Mouse (Mus musculus) midbrain, postnatal 0 days (tissue): ENCODE data around the gene Slc4a1ap. TPM values are rescaled to one million over a fixed set of nuclear protein-coding genes. Genes with fewer than 3 reads are reported as not detected.
A peak's percentile ranks its signal among the peaks of the same experiment; 100 is the strongest.

Experiments used
- ATAC-seq: fragments of 200-750 bp; cut with Nextera tagmentation; 2 replicates; pipeline ENCODE4 v1.8.0; 2017; ENCODE audit warnings: moderate number of reproducible peaks, mild to moderate bottlenecking, moderate TSS enrichment, moderate library complexity; ENCODE audit not compliant: low FRiP score
- DNase-seq: peaks from one replicate; pipeline ENCODE4 v3.0.0-alpha.2; 2015; ENCODE audit warnings: low spot score
- H3K27ac ChIP-seq: fragments of 300-500 bp; sonication (generic); 2 replicates; pipeline ENCODE4 v1.5.1; 2014; ENCODE audit warnings: low read depth, mild to moderate bottlenecking, low read length, mixed read lengths
- H3K27me3 ChIP-seq: fragments of 300-500 bp; sonication (generic); 2 replicates; pipeline ENCODE4 v1.6.1; 2014; ENCODE audit warnings: low read length, control low read depth, mixed read lengths; ENCODE audit not compliant: insufficient read depth
- H3K36me3 ChIP-seq: fragments of 300-500 bp; sonication (generic); 2 replicates; pipeline ENCODE4 v1.6.1; 2014; ENCODE audit warnings: low read length, control low read depth, mixed read lengths; ENCODE audit not compliant: insufficient read depth
- H3K4me1 ChIP-seq: fragments of 300-500 bp; sonication (generic); 2 replicates; pipeline ENCODE4 v1.6.1; 2014; ENCODE audit warnings: mild to moderate bottlenecking, control low read depth, antibody characterized with exemption, low read length, mixed read lengths; ENCODE audit not compliant: insufficient read depth
- H3K4me2 ChIP-seq: fragments of 300-500 bp; sonication (generic); 2 replicates; pipeline ENCODE4 v1.6.1; 2014; ENCODE audit warnings: low read depth, mild to moderate bottlenecking, low read length, mixed read lengths; ENCODE audit not compliant: poor library complexity, severe bottlenecking
- H3K4me3 ChIP-seq: fragments of 300-500 bp; sonication (generic); 2 replicates; pipeline ENCODE4 v1.5.1; 2014; ENCODE audit warnings: low read depth, mild to moderate bottlenecking, low read length, moderate library complexity
- H3K9ac ChIP-seq: fragments of 300-500 bp; sonication (generic); replicated peaks from 2 replicates; pipeline ENCODE4 v1.6.1; 2014; ENCODE audit warnings: mild to moderate bottlenecking, low read length, moderate library complexity, mixed read lengths; ENCODE audit not compliant: poor library complexity, severe bottlenecking
- H3K9me3 ChIP-seq: fragments of 300-500 bp; sonication (generic); 2 replicates; pipeline ENCODE4 v1.6.1; 2016; ENCODE audit warnings: low read length, control low read depth
- CTCF ChIP-seq: IDR thresholded peaks from 2 replicates; pipeline ENCODE4 v1.5.1; 2016; ENCODE audit warnings: antibody characterized with exemption, mild to moderate bottlenecking
- WGBS: fragments of 180-500 bp; shearing (Covaris S2); extraction: QIAGEN DNeasy Blood & Tissue Kit; methylation state at CpG from one replicate; pipeline ENCODE4 v1.1.7; 2014; 5-methylcytosine and 5-hydroxymethylcytosine counted together
- polyA plus RNA-seq: library from polyadenylated mRNA; unstranded; fragments of >200 nt; fragmentation: Nextera tagmentation; extraction: Ambion mirVana; gene quantifications from 2 replicates; pipeline ENCODE4 v1.2.1, GENCODE M21; 2015
- total RNA-seq: library from RNA; depleted of rRNA; stranded (reverse); fragments of >200 nt; gene quantifications from 2 replicates; pipeline ENCODE4 v1.2.3, GENCODE M21; 2014

The Slc4a1ap gene
- total and polyA plus RNA-seq, 2 experiments from 2014 or later: 30.1 to 39.6 TPM

DNA sequence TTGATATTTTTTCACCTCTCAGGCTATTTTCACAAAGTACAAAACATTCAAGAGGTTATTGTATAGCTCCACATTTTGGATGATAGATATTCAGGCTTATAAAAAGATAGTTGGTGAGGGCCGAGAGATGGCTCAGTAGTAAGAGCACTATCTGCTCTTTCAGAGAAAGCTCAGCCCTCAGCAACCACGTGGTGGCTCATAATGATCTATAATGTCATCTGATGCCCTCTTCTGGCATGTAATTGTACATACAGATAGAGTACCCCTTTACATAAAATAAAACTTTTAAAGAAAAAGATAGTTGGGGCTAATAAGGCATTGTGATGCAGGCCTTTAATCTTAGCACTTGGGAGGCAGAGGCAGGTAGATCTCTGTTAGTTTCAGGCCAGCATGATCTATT is 1.8 kb downstream of the Slc4a1ap start:
- Histone ChIP-seq H3K9ac (no peak overlapping the region), H3K9me3 (no peaks in the 10 kb centered on the region), H3K36me3 (peaks cover 24% of the 10 kb centered on the region), H3K4me3 (no peak overlapping the region), H3K4me2 (no peak overlapping the region), H3K27me3 (no peaks in the 10 kb centered on the region), H3K4me1 (peaks cover 9% of the 10 kb centered on the region), H3K27ac (no peak overlapping the region)
- ATAC-seq: no peak
- no peak for DNase-seq
- 61% methylated on average over 2 of the region's 2 CpGs for WGBS
- no peak for TF ChIP-seq CTCF

DNA sequence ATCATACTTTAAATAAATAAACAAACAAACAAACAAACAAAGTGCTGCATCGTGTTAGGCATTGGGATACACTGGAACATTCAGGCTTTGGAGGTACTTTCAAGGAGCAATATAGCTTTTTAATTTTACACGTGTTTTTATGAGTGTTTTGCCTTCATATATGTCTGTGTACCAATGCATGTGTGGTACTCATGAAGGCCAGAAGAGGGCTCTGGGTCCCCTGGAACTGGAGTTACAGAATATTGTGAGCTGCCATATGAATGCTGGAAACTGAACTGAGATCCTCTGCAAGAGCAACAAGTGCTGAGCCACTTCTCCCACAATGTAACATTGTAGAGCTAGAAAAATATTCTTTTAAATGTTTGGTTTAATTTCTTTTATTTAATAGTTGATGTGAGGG is 8.4 kb downstream of the Slc4a1ap start:
- 96% methylated on average over 2 of the region's 2 CpGs for WGBS
- no peak overlapping the region for H3K9ac ChIP-seq
- no peak overlapping the region for H3K27ac ChIP-seq
- H3K36me3 ChIP-seq: peaks cover 44% of the 10 kb centered on the region
- H3K9me3 ChIP-seq: no peaks in the 10 kb centered on the region
- no peak for DNase-seq
- H3K4me3 ChIP-seq: no peak overlapping the region
- H3K4me1 ChIP-seq: no peaks in the 10 kb centered on the region
- no peak for ATAC-seq
- H3K27me3 ChIP-seq: no peaks in the 10 kb centered on the region
- no peak; the same call in none of the 2 replicates for TF ChIP-seq CTCF
- no peak overlapping the region for H3K4me2 ChIP-seq

DNA sequence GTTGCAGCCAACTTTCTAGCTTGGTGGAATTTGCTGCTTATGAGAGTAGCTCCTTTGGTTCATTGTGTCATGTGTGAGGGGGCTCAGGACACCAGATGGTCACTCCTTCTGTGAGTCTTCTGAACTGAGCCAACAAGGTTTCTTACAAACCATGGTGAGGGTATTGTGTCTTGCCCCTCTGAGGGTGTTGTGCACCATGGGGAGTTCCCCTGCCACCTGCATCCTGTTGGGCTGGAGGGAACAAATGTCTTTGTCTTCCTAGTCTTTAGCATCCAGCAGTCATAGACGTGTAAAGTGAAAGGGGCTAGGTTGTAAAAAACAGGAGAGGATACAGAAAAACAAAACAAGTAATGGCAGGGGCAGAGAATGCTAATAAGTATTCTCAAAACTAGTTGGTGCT is 32.6 kb downstream of the Slc4a1ap start:
- Histone ChIP-seq H3K27me3 (no peaks in the 10 kb centered on the region), H3K36me3 (peaks cover 21% of the 10 kb centered on the region; the same call in 1 of the 2 replicates), H3K9me3 (no peaks in the 10 kb centered on the region), H3K4me2 (no peak overlapping the region), H3K9ac (no peak overlapping the region), H3K27ac (no peak overlapping the region), H3K4me3 (no peak overlapping the region), H3K4me1 (no peaks in the 10 kb centered on the region)
- TF ChIP-seq CTCF: no peak
- 38% methylated on average over 1 of the region's 1 CpGs for WGBS
- DNase-seq (no peak), ATAC-seq (no peak)

DNA sequence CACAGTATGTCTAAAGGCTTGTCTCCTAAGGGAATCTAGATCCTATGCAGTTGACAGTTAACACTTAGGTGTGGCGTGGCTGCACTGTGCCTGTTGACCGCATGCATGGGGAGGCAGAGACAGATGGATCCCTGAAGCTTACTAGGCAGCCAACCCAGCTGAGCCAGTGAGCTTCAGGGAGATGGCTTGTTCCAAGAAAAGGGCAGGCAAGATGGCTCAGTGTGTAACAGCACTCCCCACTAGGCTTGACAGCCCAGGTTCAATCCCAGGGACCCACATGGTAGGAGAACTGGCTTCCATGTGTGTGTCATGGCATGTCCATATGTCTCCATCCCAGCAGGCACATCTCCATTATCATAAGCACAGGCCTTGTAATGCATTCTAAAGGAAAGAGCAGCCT is 33.6 kb downstream of the Slc4a1ap start:
- 94% methylated on average over 2 of the region's 2 CpGs for WGBS
- H3K27me3 ChIP-seq: no peaks in the 10 kb centered on the region

DNA sequence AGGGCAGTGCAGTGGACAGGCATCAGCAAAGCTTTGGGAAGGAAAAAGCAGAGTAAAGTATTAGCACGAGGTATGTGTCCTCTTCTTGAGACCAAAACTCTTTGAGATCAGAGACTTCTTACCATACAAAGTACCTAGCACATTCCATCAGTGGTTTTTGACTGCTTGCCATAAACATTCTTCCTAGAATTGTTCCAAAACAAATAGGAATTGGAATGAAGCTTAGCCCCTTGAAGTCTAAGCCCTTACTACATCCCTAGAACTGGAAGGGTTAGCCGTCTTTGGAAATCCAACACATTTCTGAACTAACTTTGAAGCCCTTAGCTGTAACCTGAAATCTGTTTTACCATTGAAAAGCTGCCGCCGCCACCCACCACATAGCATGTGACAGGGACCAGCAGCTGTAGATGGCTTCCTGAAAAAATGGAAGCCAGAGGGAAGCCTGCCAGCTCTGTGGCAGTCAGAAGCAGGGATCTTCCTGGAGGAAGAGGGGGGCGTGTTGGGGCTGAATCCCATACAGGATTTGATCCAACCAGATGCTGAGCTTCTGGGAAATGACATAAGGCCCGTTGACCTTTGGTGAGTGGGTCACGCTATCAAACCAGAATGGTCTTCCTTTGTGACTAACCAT is 35.4 kb downstream of the Slc4a1ap start:
- H3K4me3 ChIP-seq: no peak overlapping the region
- no peaks in the 10 kb centered on the region for H3K27me3 ChIP-seq
- H3K36me3 ChIP-seq: peaks cover 11% of the 10 kb centered on the region; the same call in 1 of the 2 replicates
- H3K27ac ChIP-seq: no peak overlapping the region
- DNase-seq (no peak), ATAC-seq (no peak)
- H3K4me1 ChIP-seq: no peaks in the 10 kb centered on the region
- H3K9ac ChIP-seq: no peak overlapping the region
- no peak for TF ChIP-seq CTCF
- WGBS: 88% methylated on average over 7 of the region's 7 CpGs
- no peaks in the 10 kb centered on the region for H3K9me3 ChIP-seq
- H3K4me2 ChIP-seq: no peak overlapping the region

More for the DNA sequence above, 33.6 kb downstream of the Slc4a1ap start:
- no peak for DNase-seq
- H3K36me3 ChIP-seq: peaks cover 16% of the 10 kb centered on the region; the same call in 1 of the 2 replicates
- no peak for ATAC-seq
- H3K4me2 ChIP-seq: no peak overlapping the region
- no peak overlapping the region for H3K9ac ChIP-seq
- TF ChIP-seq CTCF: no peak
- no peak overlapping the region for H3K27ac ChIP-seq
- H3K9me3 ChIP-seq: no peaks in the 10 kb centered on the region
- H3K4me3 ChIP-seq: no peak overlapping the region
- no peaks in the 10 kb centered on the region for H3K4me1 ChIP-seq

DNA sequence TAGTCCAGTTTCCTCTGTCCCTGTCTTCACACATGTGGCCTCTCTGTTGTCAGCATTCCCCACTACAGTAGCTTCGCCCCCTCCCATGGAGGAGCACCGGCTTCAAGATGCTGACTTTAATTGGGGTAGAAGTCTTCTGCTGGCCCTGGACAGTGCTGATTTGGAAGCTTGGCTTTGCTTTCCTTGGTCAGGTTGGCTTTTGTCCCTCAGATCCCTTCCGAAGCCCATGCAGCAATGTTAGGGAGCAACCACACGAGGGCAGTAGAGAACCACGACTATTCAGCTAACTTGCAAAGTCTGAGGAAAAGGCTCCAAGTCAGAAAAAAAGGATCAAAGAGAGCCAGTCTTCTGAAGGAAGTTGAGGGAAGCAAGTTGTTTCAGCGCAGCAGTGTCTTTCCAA is 36.7 kb downstream of the Slc4a1ap start:
- ATAC-seq: peak; percentile 49; the same call in 1 of the 2 replicates
- WGBS: 7% methylated on average over 6 of the region's 6 CpGs
- H3K36me3 ChIP-seq: peaks cover 11% of the 10 kb centered on the region; the same call in 1 of the 2 replicates
- no peaks in the 10 kb centered on the region for H3K27me3 ChIP-seq
- H3K4me1 ChIP-seq: no peaks in the 10 kb centered on the region
- no peak overlapping the region for H3K4me3 ChIP-seq
- H3K9ac ChIP-seq: no peak overlapping the region
- no peaks in the 10 kb centered on the region for H3K9me3 ChIP-seq
- no peak overlapping the region for H3K27ac ChIP-seq
- DNase-seq: peak; percentile 85
- peak; percentile 99 for TF ChIP-seq CTCF
- no peak overlapping the region for H3K4me2 ChIP-seq
